Mouse (Mus musculus) hindbrain, embryonic 11.5 days (tissue): ENCODE measurements around the gene Tssk3. TPM values are rescaled to one million over a fixed set of nuclear protein-coding genes. Genes with fewer than 3 reads are reported as not detected.
A peak's percentile ranks its signal among the peaks of the same experiment; 100 is the strongest.
"Not testable (repeated sequence)": the region's sequence is repeated elsewhere in the genome, so short reads cannot be mapped to it uniquely, and the experiment has no call there.

Experiments used
- ATAC-seq: fragments of 200-750 bp; cut with Nextera tagmentation; 2 replicates; pipeline ENCODE4 v1.8.0; 2017; ENCODE audit warnings: mild to moderate bottlenecking, moderate TSS enrichment, moderate library complexity; ENCODE audit not compliant: low FRiP score
- DNase-seq: peaks from one replicate; pipeline ENCODE4 v3.0.0-alpha.2; 2015; ENCODE audit warnings: low spot score
- H3K27ac ChIP-seq: fragments of 300-500 bp; sonication (generic); 2 replicates; pipeline ENCODE4 v1.5.1; 2014; ENCODE audit warnings: mild to moderate bottlenecking, low read depth, low read length
- H3K27me3 ChIP-seq: fragments of 300-500 bp; sonication (generic); 2 replicates; pipeline ENCODE4 v1.6.1; 2014; ENCODE audit warnings: mild to moderate bottlenecking, low read length, moderate library complexity, mixed read lengths; ENCODE audit not compliant: control insufficient read depth, insufficient read depth
- H3K36me3 ChIP-seq: fragments of 300-500 bp; sonication (generic); 2 replicates; pipeline ENCODE4 v1.6.1; 2014; ENCODE audit warnings: mild to moderate bottlenecking, low read length, moderate library complexity, mixed read lengths; ENCODE audit not compliant: control insufficient read depth, insufficient read depth
- H3K4me1 ChIP-seq: fragments of 300-500 bp; sonication (generic); replicated peaks from 2 replicates; pipeline ENCODE4 v1.6.1; 2014; ENCODE audit warnings: low read length, mixed read lengths; ENCODE audit not compliant: control insufficient read depth, insufficient read depth
- H3K4me2 ChIP-seq: fragments of 300-500 bp; sonication (generic); replicated peaks from 2 replicates; pipeline ENCODE4 v1.6.1; 2014; ENCODE audit warnings: mild to moderate bottlenecking, low read depth, low read length
- H3K4me3 ChIP-seq: fragments of 300-500 bp; sonication (generic); 2 replicates; pipeline ENCODE4 v1.5.1; 2014; ENCODE audit warnings: low read depth, low read length
- H3K9ac ChIP-seq: fragments of 300-500 bp; sonication (generic); 2 replicates; pipeline ENCODE4 v1.6.1; 2014; ENCODE audit warnings: low read depth, low read length
- H3K9me3 ChIP-seq: fragments of 300-500 bp; sonication (generic); 2 replicates; pipeline ENCODE4 v1.6.1; 2016; ENCODE audit warnings: low read length; ENCODE audit not compliant: control insufficient read depth
- WGBS: fragments of 180-500 bp; shearing (Covaris S2); extraction: QIAGEN DNeasy Blood & Tissue Kit; methylation state at CpG from one replicate; pipeline ENCODE4 v1.1.7; 2014; 5-methylcytosine and 5-hydroxymethylcytosine counted together
- polyA plus RNA-seq: library from polyadenylated mRNA; unstranded; fragments of >200 nt; fragmentation: Nextera tagmentation; extraction: Ambion mirVana; gene quantifications from 2 replicates; pipeline ENCODE4 v1.2.1, GENCODE M21; 2014

Gene Tssk3
- not detected in 2 replicates for polyA plus RNA-seq

GRCm38 (mm10) chr4:129490972-129491880 is at the start of gene Tssk3, which contains the start of gene Fam229a:
TSS of gene Tssk3 (minus strand) at chr4:129491022.
TSS of gene Fam229a (plus strand) at chr4:129491190.
- peak; percentile 41 for DNase-seq
- H3K36me3 ChIP-seq: 0 out of 2 replicates have a peak, but pooled peaks cover 5% of the 10 kb centered on the region
- H3K27me3 ChIP-seq: peaks cover 21% of the 10 kb centered on the region
- no peak for ATAC-seq
- H3K4me1 ChIP-seq: peaks cover 12% of the 10 kb centered on the region
- peak within 1 kb of the TSS; percentile 57 for H3K4me2 ChIP-seq
- 2% methylated on average over 68 of the region's 70 CpGs for WGBS
- no peaks in the 10 kb centered on the region for H3K9me3 ChIP-seq
- peak within 1 kb of the TSS; percentile 15; the same call in 1 of the 2 replicates for H3K9ac ChIP-seq
- H3K27ac ChIP-seq: no peak within 1 kb of the TSS
- peak within 1 kb of the TSS; percentile 28 for H3K4me3 ChIP-seq

DNA sequence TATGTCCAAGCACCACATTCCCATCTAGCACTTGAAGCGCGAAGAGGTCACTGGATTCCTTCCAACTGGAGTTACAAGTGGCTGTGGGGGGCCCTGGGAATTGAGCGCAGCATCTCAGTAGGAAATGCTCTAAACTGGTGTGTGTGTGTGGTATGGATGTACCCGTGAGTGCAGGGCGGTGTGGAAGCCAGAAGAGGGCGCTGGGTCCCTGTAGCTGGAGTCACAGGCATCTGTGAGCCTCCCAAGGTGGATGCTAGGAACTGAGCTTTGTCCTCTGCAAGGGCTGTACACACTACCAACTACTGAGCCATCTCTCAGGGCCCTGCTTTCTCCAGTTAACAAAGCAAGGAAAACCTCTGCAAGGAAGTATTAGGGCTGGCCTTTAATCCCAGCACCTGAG is 49.2 kb upstream of the Tssk3 start:
- Histone ChIP-seq H3K36me3 (no peaks in the 10 kb centered on the region), H3K9me3 (no peaks in the 10 kb centered on the region), H3K27me3 (no peaks in the 10 kb centered on the region), H3K27ac (no peak overlapping the region), H3K4me1 (no peaks in the 10 kb centered on the region; the same call in none of the 2 replicates), H3K9ac (no peak overlapping the region), H3K4me2 (no peak overlapping the region), H3K4me3 (no peak overlapping the region)
- DNase-seq (no peak), ATAC-seq (no peak)
- 89% methylated on average over 6 of the region's 6 CpGs for WGBS

- not testable (repeated sequence) for H3K4me3 ChIP-seq, H3K4me1 ChIP-seq, H3K27me3 ChIP-seq, H3K4me2 ChIP-seq, DNase-seq, H3K27ac ChIP-seq, H3K9me3 ChIP-seq, H3K9ac ChIP-seq, ATAC-seq
- H3K36me3 ChIP-seq: peaks cover 24% of the 10 kb centered on the region
- WGBS: 90% methylated on average over 5 of the region's 6 CpGs
Measured at GRCm38 (mm10) chr4:129528901-129529300, 38.1 kb upstream of the Tssk3 start.

GRCm38 (mm10) chr4:129525889-129526288 is 35.1 kb upstream of the Tssk3 start:
- Histone ChIP-seq H3K9me3 (no peaks in the 10 kb centered on the region), H3K9ac (no peak overlapping the region), H3K27ac (no peak overlapping the region), H3K27me3 (no peaks in the 10 kb centered on the region), H3K4me3 (no peak overlapping the region), H3K4me1 (no peaks in the 10 kb centered on the region), H3K36me3 (peaks cover 26% of the 10 kb centered on the region; the same call in 1 of the 2 replicates), H3K4me2 (no peak overlapping the region)
- ATAC-seq: no peak
- WGBS: 97% methylated on average over 3 of the region's 3 CpGs
- DNase-seq: no peak

DNA sequence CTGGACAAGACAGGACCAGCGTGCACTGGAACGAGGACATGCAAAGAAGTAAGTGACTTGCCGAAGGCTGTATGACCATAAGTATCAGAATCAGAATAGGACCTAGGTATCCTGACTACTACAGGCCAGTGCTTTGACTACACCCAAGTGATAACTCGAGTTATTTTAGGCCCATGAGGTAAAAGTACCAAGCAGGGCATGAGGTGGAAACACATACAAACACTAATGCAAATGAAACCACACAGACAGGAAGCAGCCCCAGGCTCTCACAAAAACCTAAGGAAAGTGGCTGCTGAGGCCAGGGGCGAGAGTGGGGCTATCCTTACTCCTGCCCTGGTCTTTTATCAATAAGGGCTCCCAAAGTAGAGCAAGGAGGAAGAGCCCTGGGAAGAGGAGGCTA is 34.5 kb upstream of the Tssk3 start:
- Histone ChIP-seq H3K9ac (no peak overlapping the region), H3K27ac (no peak overlapping the region), H3K36me3 (peaks cover 28% of the 10 kb centered on the region; the same call in 1 of the 2 replicates), H3K27me3 (no peaks in the 10 kb centered on the region), H3K9me3 (no peaks in the 10 kb centered on the region), H3K4me2 (no peak overlapping the region), H3K4me1 (no peaks in the 10 kb centered on the region), H3K4me3 (no peak overlapping the region)
- DNase-seq (no peak), ATAC-seq (no peak)
- 94% methylated on average over 5 of the region's 5 CpGs for WGBS

DNA sequence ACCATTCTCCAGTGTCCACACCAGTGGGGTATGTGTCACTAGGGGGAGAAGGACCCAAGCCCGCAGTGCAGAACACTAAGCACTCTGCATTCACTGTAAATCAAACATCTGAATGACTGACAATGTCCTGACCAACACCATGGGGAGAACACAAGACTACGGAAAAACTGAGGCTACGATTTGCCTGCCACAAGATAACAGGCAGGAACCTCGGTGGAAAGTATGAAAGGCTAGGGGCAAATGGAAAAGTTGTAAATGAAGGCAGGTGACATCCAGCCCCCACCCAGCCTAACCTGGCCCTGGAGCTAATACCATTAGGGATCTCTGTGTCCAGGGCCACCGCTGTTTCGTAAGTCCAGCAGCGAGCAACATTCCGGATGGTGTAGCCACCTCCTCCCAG is 27.7 kb upstream of the Tssk3 start:
- H3K36me3 ChIP-seq: peaks cover 14% of the 10 kb centered on the region; the same call in 1 of the 2 replicates
- no peak for DNase-seq
- 93% methylated on average over 8 of the region's 8 CpGs for WGBS

GRCm38 (mm10) chr4:129516925-129517324 is 26.1 kb upstream of the Tssk3 start:
- DNase-seq: peak; percentile 39
- Histone ChIP-seq H3K27me3 (no peaks in the 10 kb centered on the region), H3K4me2 (no peak overlapping the region), H3K4me1 (peaks cover 2% of the 10 kb centered on the region), H3K27ac (no peak overlapping the region), H3K36me3 (peaks cover 14% of the 10 kb centered on the region; the same call in 1 of the 2 replicates), H3K9me3 (no peaks in the 10 kb centered on the region), H3K9ac (no peak overlapping the region), H3K4me3 (no peak overlapping the region)
- 56% methylated on average over 2 of the region's 2 CpGs for WGBS
- no peak for ATAC-seq

More for the DNA sequence above, 27.7 kb upstream of the Tssk3 start:
- no peak overlapping the region for H3K4me2 ChIP-seq
- H3K27ac ChIP-seq: no peak overlapping the region
- no peaks in the 10 kb centered on the region for H3K27me3 ChIP-seq
- no peak overlapping the region for H3K9ac ChIP-seq
- H3K9me3 ChIP-seq: no peaks in the 10 kb centered on the region
- no peak overlapping the region for H3K4me3 ChIP-seq
- H3K4me1 ChIP-seq: no peaks in the 10 kb centered on the region
- ATAC-seq: no peak

GRCm38 (mm10) chr4:129514300-129514898 is 23.6 kb upstream of the Tssk3 start:
- Histone ChIP-seq H3K9ac (peak overlapping the region; percentile 100), H3K4me3 (peak overlapping the region; percentile 100), H3K4me1 (peaks cover 14% of the 10 kb centered on the region), H3K27ac (peak overlapping the region; percentile 99), H3K36me3 (peaks cover 3% of the 10 kb centered on the region; the same call in 1 of the 2 replicates), H3K4me2 (peak overlapping the region; percentile 78), H3K9me3 (no peaks in the 10 kb centered on the region), H3K27me3 (no peaks in the 10 kb centered on the region)
- WGBS: under 1% methylated on average over 29 of the region's 35 CpGs
- ATAC-seq: peak; percentile 44
- DNase-seq: peak; percentile 85
